Mouse (Mus musculus) inflammation-experienced regulatory T-cells, adult 16 weeks (primary cell): ENCODE measurements around the gene Emx2. TPM values are rescaled to one million over a fixed set of nuclear protein-coding genes. Genes with fewer than 3 reads are reported as not detected.

Experiments
- polyA plus RNA-seq: library from polyadenylated mRNA; unstranded; fragments of 100-300 nt; shearing (Covaris generic); gene quantifications from one replicate; pipeline ENCODE4 v1.2.1, GENCODE M21; 2017

Emx2 gene
- polyA plus RNA-seq: not detected

DNA sequence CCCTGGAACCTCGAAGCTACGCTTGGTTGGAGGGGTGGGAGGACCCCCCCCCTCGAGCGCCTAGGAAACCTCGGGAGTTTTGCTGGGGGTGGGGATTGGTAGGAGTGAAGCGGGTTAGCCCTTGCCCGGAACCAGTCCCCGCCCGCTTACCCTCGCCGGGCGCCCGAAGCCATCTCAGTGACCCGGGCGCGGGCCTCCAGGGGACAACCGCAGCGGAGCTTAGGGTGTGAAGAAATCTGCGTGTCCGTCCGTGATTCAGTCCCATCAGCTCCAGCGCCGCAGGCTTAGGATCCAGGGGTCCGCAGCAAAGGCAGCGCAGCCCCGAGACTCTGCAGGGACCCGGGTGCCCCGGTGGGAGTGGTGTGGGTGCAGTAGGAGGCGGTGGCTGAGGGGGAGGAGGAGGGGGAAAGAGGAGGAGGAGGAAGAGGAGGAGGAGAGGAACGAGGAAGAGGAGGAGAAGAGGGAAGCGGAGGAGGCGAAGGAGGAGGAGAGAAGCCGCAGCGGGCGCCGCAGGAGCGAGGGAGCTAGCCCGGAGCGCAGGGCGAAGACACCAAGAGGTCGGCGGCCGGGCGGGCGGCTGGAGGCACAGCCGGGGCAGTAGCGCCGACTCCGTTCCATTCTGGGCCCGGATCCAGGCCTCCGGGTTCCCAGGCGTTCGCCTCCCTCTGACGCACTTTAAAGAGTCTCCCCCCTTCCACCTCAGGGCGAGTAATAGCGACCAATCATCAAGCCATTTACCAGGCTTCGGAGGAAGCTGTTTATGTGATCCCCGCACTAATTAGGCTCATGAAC lies at the start of gene Emx2:
Gene Emx2, plus strand, starts transcription at position 422 of the 792 bp plus-strand sequence.

Other genes with a start within 250 kb of the Emx2 start
- gene Kcnk18, start 239.2 kb upstream of the Emx2 start, polyA plus RNA-seq: not detected
- gene Slc18a2, start 197.5 kb upstream of the Emx2 start, polyA plus RNA-seq: 6.8 TPM
- gene Rps12-ps3, start 136.1 kb upstream of the Emx2 start, polyA plus RNA-seq: 90.3 TPM
- 9.9 TPM for gene Pdzd8, start 112.6 kb upstream of the Emx2 start, polyA plus RNA-seq